Mouse (Mus musculus): ENCODE data around the gene BC034090.

GRCm38 (mm10) chr1:155200967-155201366 lies 43.3 kb downstream of the BC034090 start:
- no peak for TF ChIP-seq CTCF (IDR thresholded peaks at IDR 0.05; ENCODE audit: borderline replicate concordance, insufficient read depth, low read depth, low read length)
- no peak for TF ChIP-seq POLR2A (IDR thresholded peaks at IDR 0.05; ENCODE audit: borderline replicate concordance, insufficient read depth, low read length)
